Mouse (Mus musculus) olfactory bulb, adult 2 months (tissue): Measurements from ENCODE around the gene Cdh4.

ENCODE experiments used
- CTCF ChIP-seq: fragments of 200-500 bp; IDR thresholded peaks from 2 replicates; pipeline ENCODE4 v1.5.1; 2012; ENCODE audit warnings: low read depth, mild to moderate bottlenecking, low read length, moderate library complexity; ENCODE audit not compliant: insufficient read depth
- POLR2A ChIP-seq: fragments of 200-500 bp; IDR thresholded peaks from 2 replicates; pipeline ENCODE4 v1.6.1; 2012; ENCODE audit warnings: mild to moderate bottlenecking, low read depth, low read length, moderate library complexity; ENCODE audit not compliant: insufficient read depth

- TF ChIP-seq CTCF (no peak), POLR2A (no peak)
These were observed 96.3 kb downstream of the Cdh4 start for GRCm38 (mm10) chr2:179538535-179538934.
